Mouse (Mus musculus) kidney, postnatal 36 days (tissue): Measurements from ENCODE around the gene Bcar3.
"Not testable (repeated sequence)": the region's sequence is repeated elsewhere in the genome, so short reads cannot be mapped to it uniquely, and the experiment has no call there.

Source experiments
- DNase-seq, 2 experiments: peaks; one replicate each; pipeline ENCODE4 v3.0.0; 2021 to 2022; ENCODE audit warnings: mixed read lengths in 2 of 2

Bcar3 gene

DNA sequence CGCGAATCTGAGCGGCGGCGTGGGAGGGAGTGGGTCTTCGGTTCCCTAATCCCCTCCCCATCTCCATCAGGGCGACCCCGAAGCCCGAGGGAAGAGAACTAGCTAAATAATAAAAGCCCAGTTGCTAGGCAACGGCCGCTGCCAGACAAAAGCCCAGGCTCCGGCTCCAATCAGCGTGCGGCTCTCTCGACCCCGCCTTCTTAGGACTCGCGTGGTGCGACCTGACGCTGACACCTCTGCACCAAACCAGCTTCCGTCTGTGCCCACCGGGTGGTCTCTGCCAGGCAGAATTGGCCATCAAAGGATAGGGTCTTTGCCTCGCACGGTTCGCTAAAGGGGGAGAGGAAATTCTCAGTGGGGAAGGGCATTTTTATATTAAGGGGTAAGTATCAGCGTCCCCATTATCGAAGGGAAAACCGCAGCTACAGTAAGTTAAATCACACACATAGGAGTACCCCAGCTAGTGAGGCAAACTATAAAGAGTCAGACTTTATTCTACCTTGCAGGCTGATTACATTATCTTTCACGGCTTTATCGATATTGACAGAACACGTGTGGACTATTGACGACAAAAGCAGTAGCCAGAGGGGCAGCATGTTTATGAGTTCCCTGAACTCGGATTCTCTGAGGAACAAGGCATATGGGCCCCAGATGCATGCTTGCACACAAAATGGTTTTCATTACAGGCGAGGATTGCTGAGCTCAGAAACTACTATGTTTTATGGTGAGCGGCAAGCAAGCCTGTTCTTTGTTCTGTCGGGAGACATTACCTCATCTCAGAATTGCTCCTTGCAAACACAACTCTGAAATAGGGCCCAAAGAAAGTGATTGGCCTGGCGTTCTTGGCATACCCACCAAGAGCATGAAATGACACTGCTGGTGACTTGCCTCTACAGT is at the start of gene Bcar3:
Gene Bcar3, plus strand, starts transcription at position 183 of the 897 bp plus-strand sequence.
- DNase-seq, result peak; percentile 96

DNA sequence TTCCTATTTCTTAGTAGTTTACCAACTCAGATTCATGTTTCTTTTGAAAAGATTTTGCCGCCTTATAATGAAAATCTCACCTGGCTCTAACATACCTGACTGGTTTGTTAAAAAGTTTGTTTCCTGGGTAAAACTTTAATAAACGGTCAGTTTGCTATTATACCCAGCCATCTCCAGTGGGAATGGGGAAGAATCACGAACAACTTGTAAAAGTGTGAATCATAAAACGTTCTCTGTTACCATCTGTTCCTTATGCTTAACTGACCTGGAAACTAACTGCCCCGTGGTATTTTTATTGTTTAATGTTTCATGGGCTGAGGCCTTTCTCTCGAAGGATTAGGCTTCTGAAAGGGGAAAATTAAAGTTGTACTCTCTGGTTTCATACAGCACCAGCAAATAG is 49.2 kb upstream of the Bcar3 start:
- no peak for DNase-seq

DNA sequence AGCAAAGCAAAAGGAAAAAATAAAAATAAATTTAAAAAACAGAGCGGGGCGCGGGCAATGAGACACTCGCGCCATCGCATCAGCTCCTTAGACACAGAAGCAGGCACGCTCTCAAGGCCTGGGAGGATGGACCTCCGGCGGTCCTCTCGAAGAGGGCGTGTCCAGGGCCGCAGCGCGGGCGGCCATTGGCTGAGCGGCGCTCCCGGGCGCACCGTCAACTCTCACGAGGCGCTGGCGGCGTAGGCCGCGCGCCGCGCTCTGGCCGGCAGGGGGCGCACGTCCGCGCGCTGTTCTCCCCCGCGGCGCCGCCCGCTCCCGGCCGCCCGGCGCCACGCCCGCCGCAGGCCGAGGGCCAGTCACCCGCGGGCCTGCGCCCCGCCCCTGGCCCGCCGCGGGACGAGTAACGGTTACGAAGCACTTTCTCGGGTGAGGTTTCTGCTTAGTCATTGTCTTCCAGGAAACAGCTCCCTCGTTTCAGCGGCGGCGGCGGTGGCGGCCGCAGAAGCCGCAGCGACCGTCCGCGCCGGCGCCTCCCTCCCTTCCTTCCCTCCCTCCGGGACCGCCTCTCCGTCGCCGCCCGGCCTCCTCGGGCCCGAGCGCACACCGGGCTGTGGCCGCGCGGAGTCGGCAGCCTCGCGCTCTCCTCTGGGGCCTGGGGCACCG is 48.6 kb upstream of the Bcar3 start, which contains the start of gene Gclm:
Gene Gclm, plus strand, starts transcription at position 343 of the 663 bp plus-strand sequence.
- peak; percentile 94 to 95 for DNase-seq

DNA sequence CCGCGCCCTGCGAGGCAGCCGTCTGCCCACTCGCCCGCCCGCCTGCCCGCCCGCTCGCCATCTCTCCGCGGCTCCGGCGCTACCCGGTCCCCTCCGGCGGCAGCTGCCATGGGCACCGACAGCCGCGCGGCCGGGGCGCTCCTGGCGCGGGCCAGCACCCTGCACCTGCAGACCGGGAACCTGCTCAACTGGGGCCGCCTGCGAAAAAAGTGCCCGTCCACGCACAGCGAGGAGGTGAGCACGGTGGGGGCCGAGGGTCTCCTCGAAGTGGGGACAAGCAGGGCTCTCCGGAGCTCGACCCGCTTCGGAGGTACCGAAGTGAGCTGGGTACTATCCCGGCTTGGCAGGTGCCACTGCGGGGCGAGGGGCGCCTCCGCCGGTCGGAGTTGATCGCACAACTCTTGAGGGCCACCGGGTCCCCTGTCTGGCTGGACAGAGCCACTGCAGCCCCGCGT is 48.0 kb upstream of the Bcar3 start:
- peak; percentile 56 to 74 for DNase-seq

DNA sequence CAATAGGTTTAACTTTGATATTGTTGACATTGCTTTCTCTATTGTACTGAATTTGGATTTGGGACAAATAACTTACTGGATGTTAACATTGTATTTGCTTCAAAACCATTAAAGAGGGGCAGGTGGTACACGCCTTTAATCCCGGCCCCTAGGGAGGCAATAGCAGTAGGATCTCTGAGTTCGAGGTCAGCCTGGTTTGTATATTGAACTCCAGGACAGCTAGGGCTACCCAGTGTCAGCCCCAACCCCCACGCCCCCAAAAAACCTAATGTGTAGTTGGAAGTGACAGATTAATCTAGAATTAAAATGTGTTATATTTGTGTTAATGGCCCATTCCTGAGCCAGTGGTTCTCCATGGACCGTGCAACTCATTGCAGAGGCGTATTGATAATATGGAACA is 47.5 kb upstream of the Bcar3 start:
- peak in 1 of 2 experiments; percentile 22 for DNase-seq

DNA sequence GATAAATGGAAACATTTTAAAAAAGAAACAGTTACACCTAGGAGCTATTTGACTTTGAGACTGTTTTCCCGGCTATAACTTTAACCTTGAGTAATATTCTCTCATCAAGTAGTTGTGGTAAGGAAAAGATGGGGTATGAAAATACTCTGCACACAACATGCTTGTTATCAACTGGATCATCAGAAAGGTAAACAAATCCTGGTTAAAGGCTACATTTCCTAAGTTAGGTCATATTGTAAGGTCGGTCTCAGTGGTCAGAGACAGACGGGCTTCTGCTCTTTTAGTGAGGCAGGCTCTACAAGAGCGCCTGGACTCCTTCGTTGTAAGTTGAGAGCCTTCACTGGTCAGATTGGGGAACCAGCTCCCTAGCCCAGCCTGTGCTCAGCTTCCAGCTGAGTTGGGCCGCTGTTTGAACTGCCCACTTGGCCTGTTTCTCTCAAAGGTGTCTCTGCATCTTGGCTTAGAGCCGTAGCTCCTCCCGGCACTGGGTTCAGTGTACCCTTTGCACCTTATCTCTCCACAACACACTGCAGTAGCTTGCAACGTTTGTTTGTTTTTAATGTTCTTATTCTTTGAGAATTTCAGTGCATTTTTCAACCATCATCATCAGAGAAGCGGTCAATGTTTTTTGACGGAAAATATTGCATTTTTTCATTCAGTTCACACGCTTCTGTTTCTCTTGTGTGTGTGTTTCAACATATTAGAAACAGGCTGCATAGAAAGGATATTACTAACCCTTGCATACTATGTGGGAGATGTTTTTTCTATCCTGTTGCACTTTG is 46.8 kb upstream of the Bcar3 start:
- peak; percentile 59 to 62 for DNase-seq

DNA sequence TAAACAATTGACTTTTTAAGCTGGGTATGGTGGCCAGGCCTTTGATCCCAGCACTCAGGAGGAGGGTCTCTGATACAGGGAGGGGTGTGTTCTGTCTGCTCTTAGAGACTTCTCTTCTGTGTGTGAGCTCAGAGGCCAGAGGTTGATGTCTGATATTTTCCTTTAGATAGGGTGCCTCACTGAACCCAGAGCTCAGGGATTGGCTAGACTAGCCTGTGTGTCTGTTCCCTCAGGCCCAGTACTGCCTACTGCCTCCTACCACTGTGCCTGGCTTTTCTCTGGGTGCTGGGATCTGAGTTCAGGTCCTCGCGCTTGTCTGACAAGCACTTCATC is 46.2 kb upstream of the Bcar3 start:
- DNase-seq, result no peak

DNA sequence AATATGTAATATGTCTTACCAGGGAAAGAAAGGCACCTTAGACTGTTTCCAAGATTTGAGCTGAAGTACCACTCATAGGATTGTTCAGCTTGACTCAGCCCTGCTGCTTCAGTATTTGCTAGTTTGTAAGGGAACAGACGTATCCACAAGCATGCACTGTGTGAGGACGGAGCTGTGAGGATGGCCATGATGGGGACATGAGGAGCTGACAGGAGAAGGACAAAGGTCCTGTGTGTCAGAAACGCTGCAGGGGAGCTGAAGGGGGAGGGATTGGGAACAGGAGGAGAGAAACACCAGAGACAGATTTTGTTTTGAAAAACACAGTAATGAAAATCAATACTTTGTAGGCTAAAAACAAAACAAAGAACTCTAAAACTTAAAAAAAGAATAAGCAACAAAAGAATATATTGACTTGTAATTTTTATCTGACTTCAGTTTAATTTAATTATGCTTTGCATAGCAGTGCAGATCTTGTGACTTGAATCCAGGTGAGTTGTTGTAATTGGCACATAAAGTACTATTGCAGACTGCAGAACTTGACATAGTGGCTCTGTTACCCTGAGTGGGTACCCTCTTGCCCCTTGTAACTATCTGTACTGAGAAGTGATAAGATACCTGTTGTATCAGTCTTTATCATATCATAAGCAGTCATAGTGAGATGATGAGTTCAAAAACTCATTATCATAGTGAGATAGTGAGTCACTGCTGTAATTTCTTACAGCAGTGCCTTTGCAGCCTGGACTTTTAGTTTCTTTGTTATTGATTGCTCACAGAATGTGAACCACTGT is 41.3 kb upstream of the Bcar3 start:
- DNase-seq, result peak in 1 of 2 experiments; percentile 45

DNA sequence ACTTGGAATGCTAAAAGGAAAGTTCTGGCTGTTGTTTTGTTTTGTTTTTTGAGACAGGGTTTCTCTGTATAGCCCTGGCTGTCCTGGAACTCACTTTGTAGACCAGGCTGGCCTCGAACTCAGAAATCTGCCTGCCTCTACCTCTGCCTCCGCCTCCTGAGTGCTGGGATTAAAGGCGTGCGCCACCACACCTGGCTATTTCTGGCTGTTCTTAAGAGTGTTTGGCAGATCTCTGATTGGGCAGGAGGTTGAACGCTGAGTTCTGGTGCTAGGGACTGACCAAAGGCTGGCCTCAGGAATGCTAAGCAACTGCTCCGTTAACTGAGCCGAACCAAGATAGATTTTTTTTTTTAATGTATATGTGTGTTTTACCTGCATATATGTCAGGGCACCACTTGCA is 39.9 kb upstream of the Bcar3 start:
- not testable (repeated sequence) for DNase-seq

DNA sequence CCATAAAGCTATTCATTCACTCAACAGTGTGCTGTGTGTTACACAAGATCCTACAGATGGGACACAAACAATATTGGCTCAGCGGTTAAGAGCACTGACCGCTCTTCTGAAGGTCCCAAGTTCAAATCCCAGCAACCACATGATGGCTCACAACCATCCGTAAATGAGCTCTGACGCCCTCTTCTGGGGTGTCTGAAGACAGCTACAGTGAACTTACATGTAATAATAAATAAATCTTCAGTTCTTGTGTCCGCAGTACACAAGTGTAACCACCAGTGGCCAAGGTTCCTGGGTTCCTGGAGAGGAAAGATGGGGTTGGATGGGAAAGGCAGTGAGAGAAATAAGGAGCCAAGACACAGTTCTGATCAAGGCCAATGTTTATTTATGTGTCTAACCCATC is 23.9 kb upstream of the Bcar3 start:
- peak in 1 of 2 experiments; percentile 27 for DNase-seq

DNA sequence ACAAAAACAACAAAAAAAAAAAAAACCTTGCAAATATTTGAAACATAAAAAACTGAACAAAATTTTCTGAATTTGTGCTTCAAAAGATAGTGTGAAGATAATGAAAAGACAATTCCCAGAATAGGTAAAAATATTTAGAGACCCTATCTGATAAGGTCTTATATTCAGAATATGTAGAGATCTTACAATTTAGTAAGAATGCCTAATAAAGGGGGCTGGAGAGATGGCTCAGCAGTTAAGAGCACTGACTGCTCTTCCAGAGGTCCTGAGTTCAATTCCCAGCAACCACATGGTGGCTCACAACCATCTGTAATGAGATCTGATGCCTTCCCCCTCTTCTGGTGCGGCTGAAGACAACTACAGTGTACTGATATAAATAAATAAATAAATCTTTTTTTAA is 21.4 kb upstream of the Bcar3 start:
- not testable (repeated sequence) for DNase-seq

DNA sequence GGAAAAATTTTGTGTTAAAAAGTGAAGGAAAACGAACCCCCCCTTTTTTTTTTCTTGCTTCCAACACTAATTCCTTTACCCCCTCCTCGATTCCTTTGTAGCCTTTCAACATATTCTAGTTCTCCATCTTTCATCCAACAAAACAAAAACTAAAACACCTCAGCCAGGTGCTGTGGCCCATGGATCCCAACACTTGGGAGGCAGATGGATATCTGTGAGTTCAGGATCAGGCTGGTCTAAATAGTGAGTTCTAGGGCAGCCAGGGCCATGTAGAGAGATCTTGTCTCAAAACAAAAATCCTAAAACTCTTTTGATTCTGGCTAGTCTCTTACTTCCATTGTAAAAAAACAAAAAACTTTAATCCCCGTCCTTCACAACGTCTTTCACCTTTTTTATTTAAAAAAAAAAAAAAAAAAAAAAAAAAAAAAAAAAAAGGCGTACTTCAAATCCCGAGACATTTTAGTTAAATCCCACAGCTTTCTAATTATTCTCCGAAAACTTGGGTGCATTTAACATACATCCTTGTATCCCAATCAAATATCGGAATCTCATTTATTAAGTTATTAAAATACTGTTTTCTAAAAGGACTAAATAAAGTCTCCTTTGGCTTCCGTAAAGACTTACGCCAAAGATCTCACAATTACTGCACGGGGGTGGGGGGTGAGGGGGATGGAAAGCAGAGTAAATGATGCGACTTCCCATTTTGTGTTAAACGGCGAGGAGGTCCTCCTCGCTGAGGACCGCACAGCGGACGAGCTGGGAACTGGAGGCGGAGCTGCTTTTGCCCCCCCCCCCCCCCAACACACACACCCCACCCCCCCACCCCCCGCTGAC is 20.3 kb upstream of the Bcar3 start:
- DNase-seq, result no peak

DNA sequence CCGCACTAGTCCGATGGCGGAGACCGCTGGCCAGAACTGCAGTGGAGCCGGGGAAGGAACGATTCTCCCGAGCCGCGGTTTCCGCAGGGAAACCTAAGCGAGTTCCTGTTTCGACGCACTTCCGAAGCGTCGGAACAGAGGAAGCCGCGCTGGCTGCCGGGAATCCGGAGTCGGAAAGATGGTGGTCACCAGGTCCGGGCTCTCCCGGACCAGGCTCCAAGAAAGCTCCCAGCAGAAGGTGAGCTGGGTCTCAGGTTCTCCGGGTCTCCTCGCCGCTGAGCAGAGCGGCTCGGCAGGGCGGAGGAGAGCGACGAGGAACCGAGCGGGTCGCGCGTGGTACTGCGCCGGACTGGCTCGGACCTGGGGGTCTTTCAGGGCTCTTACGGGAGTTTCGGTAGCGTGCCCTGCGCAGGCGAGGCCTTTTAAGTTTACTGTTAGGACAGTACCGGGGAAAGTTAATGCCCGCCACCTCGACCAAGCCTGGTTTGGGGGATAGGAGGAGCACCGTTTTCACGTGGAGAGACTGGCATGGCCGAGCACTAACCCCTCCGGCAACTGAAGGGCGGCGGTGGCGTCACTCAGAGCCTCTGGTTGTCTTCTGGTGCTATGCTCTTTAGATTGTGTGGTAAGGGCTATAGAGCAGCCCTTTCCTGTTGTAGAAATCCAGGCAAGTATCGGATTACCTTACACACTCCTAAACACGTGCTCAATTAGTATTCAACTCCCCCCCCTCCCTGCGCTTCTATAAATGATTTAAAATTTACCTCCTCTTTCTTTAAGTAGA is 19.5 kb upstream of the Bcar3 start, which contains the start of gene Dnttip2:
Gene Dnttip2, plus strand, starts transcription at position 148 of the 784 bp plus-strand sequence.
- peak; percentile 95 for DNase-seq

DNA sequence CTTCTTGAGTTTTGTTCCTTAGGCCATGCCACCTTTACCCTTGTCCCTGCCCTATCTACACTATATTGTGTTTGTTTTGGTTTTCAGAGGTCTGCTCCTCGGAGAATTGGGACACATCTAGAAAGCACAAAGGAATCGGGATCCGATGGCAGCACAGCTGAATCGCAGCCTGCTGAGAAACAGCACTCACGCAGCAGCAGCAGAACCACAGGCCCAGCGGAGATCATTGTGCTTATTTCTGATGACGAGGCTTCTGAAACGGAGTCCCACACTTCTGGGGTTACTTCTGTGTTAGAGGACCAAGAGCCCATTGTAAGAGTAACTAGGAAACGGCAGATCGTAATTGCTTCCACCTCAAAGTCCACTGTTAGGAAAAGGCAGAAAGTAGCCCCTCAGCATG is 18.8 kb upstream of the Bcar3 start:
- DNase-seq, result no peak

DNA sequence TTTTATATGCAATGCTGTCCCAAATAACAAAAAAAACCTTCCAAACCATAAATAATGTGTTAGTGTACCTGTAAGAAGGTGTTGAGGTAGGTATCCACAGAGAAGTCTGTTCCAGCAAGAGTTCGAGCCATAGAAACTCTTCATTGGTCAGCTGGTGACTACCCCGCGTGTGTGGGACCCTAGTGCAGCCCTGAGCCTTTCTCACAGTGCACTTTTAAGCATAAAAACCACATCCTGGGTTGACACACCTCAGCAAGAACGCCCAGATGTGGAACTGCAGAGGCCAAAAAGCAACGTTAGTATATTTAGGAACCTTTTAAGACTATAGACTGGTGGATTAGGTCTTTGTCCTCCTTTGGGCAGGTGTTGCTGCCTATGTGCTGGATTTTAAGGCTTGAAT is 6.7 kb upstream of the Bcar3 start:
- DNase-seq, result no peak

DNA sequence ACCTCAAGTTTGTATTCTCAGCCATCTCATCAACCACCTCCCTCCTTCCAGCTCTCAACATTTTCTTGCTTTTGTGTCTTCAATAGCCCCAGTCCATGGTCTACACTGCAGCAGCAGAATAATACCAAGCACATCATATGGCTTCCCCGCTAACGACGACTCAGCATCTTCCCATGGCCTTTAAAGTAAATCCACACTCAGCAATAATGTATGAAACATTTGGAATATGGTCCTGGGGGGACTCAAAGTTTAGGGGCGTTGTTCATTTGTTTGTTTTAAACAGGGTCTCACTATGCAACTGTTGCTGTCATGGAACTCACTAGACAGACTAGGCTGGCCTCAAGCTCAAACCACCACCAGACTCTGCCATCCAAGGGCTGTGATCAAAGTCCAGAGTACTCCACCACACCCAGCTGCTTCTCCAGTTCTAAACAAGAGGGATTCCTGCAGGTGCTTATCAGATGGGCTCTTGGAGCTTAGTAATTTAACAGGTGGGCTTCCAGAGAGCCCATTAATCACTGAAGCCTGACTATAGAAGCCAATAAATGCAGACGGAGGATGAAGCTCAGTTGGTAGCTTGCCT is 5.2 kb upstream of the Bcar3 start:
- no peak for DNase-seq

DNA sequence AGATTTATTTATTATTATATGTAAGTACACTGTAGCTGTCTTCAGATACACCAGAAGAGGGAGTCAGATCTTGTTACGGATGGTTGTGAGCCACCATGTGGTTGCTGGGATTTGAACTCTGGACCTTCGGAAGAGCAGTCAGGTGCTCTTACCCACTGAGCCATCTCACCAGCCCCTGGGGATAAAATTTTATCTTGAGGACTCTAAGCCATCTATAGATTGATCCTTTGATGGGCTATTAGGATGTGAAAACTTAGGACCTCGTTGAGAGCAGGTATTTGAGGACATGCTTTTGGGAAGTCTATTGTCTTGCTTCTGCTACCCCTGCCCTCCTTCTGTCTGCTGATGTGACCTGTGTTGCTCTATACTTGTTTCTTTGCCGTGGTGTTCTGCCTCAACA is 4.6 kb upstream of the Bcar3 start:
- DNase-seq, result not testable (repeated sequence)

DNA sequence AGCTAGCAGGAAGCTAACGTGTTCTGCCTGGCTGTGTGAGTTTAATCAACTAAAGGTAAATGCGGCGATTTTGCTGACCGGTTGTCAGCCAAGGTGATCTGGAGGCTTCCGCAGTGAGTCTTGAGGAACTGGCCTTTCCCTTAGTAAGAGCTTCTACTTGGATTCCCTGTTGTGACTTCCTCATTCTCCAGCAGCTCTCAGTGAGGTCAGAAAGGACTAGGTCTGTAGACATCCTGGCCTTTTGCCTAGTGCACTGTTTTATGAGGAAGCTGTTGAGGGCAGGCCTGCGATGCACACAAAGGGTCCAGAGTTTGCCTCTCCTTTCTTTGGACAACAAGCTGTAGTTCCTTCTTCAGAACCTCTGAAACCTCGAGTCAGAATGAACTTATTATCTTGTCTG is 3.2 kb upstream of the Bcar3 start:
- no peak for DNase-seq

DNA sequence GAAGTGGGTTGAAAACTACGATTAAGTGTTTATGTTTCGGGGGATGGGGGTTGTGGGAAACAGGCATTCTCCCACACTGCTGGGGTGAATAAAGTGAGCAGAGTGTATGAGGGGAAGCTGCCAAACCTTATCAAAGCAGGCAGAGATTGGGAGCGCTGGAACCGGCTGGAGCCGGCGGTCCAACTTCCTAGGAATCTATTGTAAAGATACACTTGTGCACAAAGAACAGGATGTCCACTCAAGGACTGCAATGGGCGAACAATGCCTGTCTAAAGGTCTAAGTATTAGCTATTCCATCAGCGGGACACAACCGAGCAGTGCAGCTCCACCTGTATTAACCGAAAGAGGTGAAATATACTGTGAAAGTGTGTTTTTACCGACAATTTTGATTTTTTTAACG is 2.1 kb upstream of the Bcar3 start:
- DNase-seq, result no peak
